Mouse (Mus musculus) ES-E14 (cell line): ENCODE data around the gene Yjefn3. TPM values are rescaled to one million over a fixed set of nuclear protein-coding genes. Genes with fewer than 3 reads are reported as not detected.

ENCODE experiments used
- DNase-seq: peaks from one replicate; pipeline ENCODE4 v3.0.0-alpha.2; 2013; ENCODE audit warnings: low read depth, low spot score
- H3K27ac ChIP-seq: 2 replicates; pipeline ENCODE4 v1.5.1; 2012; ENCODE audit warnings: low read depth, mild to moderate bottlenecking, low read length, moderate library complexity, mixed read lengths; ENCODE audit not compliant: poor library complexity, insufficient read depth, severe bottlenecking
- H3K36me3 ChIP-seq: 2 replicates; pipeline ENCODE4 v1.6.1; 2012; ENCODE audit warnings: mild to moderate bottlenecking, low read length, moderate library complexity, mixed read lengths; ENCODE audit not compliant: control insufficient read depth, poor library complexity, insufficient read depth, severe bottlenecking
- H3K4me1 ChIP-seq, 2 experiments: fragments of 150-350 bp in 1 of 2; sonication (generic) in 1 of 2; 2 replicates each; pipeline ENCODE4 v1.6.1; 2012; ENCODE audit warnings: low read length in 2 of 2, mild to moderate bottlenecking in 1 of 2, mixed read lengths in 1 of 2; ENCODE audit not compliant: control insufficient read depth in 2 of 2, insufficient read depth in 2 of 2, poor library complexity in 1 of 2
- H3K4me3 ChIP-seq, 2 experiments: fragments of 150-350 bp in 1 of 2; sonication (generic) in 1 of 2; 2 replicates each; pipeline ENCODE4 v1.5.1; 2012; ENCODE audit warnings: low read length in 2 of 2, low read depth in 1 of 2, mild to moderate bottlenecking in 1 of 2, mixed read lengths in 1 of 2; ENCODE audit not compliant: insufficient read depth in 1 of 2, poor library complexity in 1 of 2, severe bottlenecking in 1 of 2
- H3K9ac ChIP-seq: 2 replicates; pipeline ENCODE4 v1.6.1; 2012; ENCODE audit warnings: low read depth, mild to moderate bottlenecking, low read length, mixed read lengths; ENCODE audit not compliant: poor library complexity, insufficient read depth, severe bottlenecking
- H3K9me3 ChIP-seq: fragments of 150-350 bp; sonication (generic); 2 replicates; pipeline ENCODE4 v1.6.1; 2012; ENCODE audit warnings: low read depth, mild to moderate bottlenecking, low read length; ENCODE audit not compliant: control insufficient read depth, insufficient read depth
- CHD2 ChIP-seq: IDR thresholded peaks from 2 replicates; pipeline ENCODE4 v1.6.1; 2014; ENCODE audit warnings: mild to moderate bottlenecking, low read depth, low read length, inconsistent platforms
- HCFC1 ChIP-seq: IDR thresholded peaks from 2 replicates; pipeline ENCODE4 v1.6.1; 2012; ENCODE audit warnings: low read length, inconsistent platforms, borderline replicate concordance; ENCODE audit not compliant: insufficient read depth
- MAFK ChIP-seq: IDR thresholded peaks from 2 replicates; pipeline ENCODE4 v1.6.1; 2014; ENCODE audit warnings: mild to moderate bottlenecking, low read depth, low read length, inconsistent platforms; ENCODE audit not compliant: insufficient read depth
- ZC3H11A ChIP-seq: IDR thresholded peaks from 2 replicates; pipeline ENCODE4 v1.6.1; 2012; ENCODE audit warnings: low read depth, mild to moderate bottlenecking, inconsistent platforms, low read length, borderline replicate concordance
- ZNF384 ChIP-seq: IDR thresholded peaks from 2 replicates; pipeline ENCODE4 v1.6.1; 2012; ENCODE audit warnings: low read depth, low read length, inconsistent platforms
- in situ Hi-C, 2 experiments: fragments of 600-800 bp; cut with MboI; formaldehyde crosslinking; loops; one replicate each; pipeline ENCODE4 v1.15.1; 2025; ENCODE audit warnings: low sequenced_read_pairs in 2 of 2, inconsistent platforms in 1 of 2; ENCODE audit not compliant: unreplicated experiment in 2 of 2
- total RNA-seq: library from RNA; depleted of rRNA; stranded (reverse); fragments of 300-350 nt; gene quantifications from 2 replicates; pipeline ENCODE4 v1.2.3, GENCODE M21; 2012

Gene Yjefn3
- total RNA-seq, 1 experiment = 7.0 TPM

DNA sequence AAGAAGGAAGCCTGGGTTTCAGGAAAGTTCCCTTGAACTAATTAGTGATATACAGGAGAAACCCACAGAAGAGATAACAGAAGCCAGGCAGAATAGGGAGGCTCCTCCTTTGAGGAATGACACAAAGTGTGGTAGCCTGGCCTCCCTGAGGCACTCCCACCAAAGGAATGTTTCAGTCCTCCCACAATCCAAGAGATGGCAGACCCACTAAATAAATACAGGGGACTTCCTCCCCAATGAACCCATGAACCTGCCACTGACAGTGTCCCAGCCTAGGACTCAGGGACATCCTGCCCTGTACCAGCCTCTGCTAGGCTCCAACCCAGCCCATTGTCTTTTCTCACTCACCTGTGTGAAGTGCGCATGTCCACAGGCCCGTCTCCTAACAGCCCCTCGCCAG lies 32.9 kb upstream of the Yjefn3 start:
- Histone ChIP-seq H3K9me3 (no peaks in the 10 kb centered on the region), H3K4me3 (peak overlapping the region; percentile 0 to 24; a peak in 2 of 4 replicates), H3K4me1 (peaks cover 26 to 42% of the 10 kb centered on the region in 2 experiments), H3K27ac (peak overlapping the region; percentile 83), H3K9ac (peak overlapping the region; percentile 67), H3K36me3 (peaks cover 24% of the 10 kb centered on the region)
- no peak for DNase-seq
- TF ChIP-seq ZC3H11A (no peak), ZNF384 (no peak), HCFC1 (no peak), MAFK (no peak), CHD2 (no peak)
- in situ Hi-C loops = no loop called here

DNA sequence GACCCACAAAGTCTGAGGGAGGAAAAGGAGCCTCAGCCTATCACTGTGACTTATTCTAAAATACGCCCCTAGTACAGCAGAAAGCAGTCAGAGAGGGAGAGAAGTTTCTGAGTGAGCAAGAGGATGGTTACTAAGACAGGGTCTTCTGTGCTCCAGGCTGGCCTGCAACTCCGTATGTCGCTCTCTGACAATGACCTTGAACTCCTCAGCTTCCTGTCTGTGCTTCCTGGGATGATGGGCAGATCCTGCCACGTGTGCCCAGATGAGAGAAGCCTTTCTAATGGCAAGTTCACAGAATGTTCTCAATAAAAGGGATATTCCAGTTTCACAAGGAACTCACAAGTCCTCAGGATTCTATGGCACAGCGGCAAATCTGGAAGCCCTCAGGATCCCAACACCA lies 32.1 kb upstream of the Yjefn3 start:
- in situ Hi-C loops = no loop called here
- TF ChIP-seq ZC3H11A (no peak), ZNF384 (no peak), HCFC1 (no peak), CHD2 (no peak), MAFK (no peak)
- no peak overlapping the region for H3K4me3 ChIP-seq
- peak overlapping the region; percentile 83 for H3K27ac ChIP-seq
- peaks cover 24% of the 10 kb centered on the region for H3K36me3 ChIP-seq
- H3K9ac ChIP-seq = 0 out of 2 replicates have a peak overlapping the region, but pooled peaks have one; percentile 17
- DNase-seq = no peak
- H3K4me1 ChIP-seq = peaks cover 24 to 34% of the 10 kb centered on the region in 2 experiments
- no peaks in the 10 kb centered on the region for H3K9me3 ChIP-seq

DNA sequence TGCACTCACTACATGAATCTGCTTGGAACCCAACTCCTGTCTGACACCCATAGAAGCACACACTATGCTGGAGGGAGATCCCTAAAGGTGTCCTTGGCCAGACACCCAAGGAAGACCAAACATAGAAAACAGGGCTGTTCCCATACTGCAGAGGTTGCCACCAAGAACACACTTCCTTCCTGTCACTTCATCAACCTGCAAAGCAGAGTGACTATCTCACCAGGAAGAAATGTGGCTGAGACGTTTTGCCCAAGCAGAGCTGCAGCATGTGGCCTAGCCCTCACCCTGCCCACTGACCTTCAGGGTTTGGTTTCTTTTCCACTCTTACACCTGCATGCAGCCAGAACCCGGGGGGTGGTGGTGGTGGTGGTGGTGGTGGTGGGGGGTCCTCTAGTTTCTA lies 31.3 kb upstream of the Yjefn3 start:
- DNase-seq = no peak
- no peak overlapping the region for H3K27ac ChIP-seq
- in situ Hi-C loops = no loop called here
- H3K4me3 ChIP-seq = no peak overlapping the region
- H3K36me3 ChIP-seq = peaks cover 24% of the 10 kb centered on the region
- peaks cover 21 to 30% of the 10 kb centered on the region in 2 experiments for H3K4me1 ChIP-seq
- no peak for TF ChIP-seq MAFK
- no peak for TF ChIP-seq HCFC1
- TF ChIP-seq CHD2 = no peak
- no peak for TF ChIP-seq ZC3H11A
- TF ChIP-seq ZNF384 = no peak
- H3K9ac ChIP-seq = no peak overlapping the region
- H3K9me3 ChIP-seq = no peaks in the 10 kb centered on the region

DNA sequence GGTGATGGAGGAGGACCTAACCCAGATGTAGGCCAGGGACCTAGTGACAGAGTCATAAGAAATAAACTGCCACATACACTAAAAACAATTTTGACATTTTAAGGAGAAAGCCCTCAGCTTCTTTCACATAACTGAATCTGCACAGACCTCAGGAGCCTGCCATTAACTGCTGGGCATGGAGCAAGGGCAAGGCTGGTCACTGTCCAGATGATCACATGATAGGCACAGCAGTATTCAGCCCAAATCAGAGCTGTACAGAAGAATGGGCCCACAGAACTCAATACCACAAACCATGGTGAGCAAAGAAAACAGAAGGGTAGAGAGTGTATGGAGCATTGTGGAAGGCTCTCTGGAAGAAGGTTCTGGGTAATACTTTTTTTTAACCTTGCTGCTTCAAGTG lies 24.4 kb upstream of the Yjefn3 start:
- H3K36me3 ChIP-seq = peaks cover 27% of the 10 kb centered on the region
- no peak overlapping the region for H3K9ac ChIP-seq
- H3K4me1 ChIP-seq = peaks cover 0 to 6% of the 10 kb centered on the region in 2 experiments; a peak in 1 of 4 replicates
- no peak overlapping the region for H3K27ac ChIP-seq
- no peak for DNase-seq
- H3K9me3 ChIP-seq = no peaks in the 10 kb centered on the region
- in situ Hi-C loops = no loop called here
- TF ChIP-seq MAFK (no peak), HCFC1 (no peak), CHD2 (no peak), ZC3H11A (no peak)
- no peak overlapping the region for H3K4me3 ChIP-seq

DNA sequence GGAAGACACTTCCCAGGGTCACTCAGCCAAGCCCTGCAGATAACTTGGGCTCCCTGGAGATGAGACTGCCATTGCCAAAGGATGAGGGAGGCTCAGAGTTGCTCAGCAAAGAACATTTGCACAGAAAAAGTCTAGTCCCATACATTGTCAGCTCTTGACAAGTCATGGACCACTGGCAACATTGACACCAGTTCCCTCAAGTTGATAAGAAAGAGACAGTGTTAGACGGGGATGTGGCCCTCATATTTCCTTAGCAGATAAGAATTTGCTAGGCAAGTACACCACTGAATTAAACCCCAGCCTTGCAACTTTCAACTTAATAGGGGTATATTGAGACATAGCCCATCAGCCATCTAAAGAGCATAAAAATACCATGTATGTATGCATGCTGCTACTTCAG lies 21.5 kb upstream of the Yjefn3 start:
- Histone ChIP-seq H3K9me3 (no peaks in the 10 kb centered on the region), H3K4me1 (peaks cover 3 to 22% of the 10 kb centered on the region in 2 experiments; a peak in 3 of 4 replicates), H3K9ac (no peak overlapping the region), H3K27ac (no peak overlapping the region), H3K4me3 (no peak overlapping the region), H3K36me3 (peaks cover 25% of the 10 kb centered on the region)
- no peak for TF ChIP-seq MAFK
- no peak for TF ChIP-seq ZNF384
- no peak for TF ChIP-seq CHD2
- DNase-seq = no peak
- in situ Hi-C loops = no loop called here
